Mouse (Mus musculus) heart, embryonic 16.5 days (tissue): ENCODE data around the gene Prpf8. TPM values are rescaled to one million over a fixed set of nuclear protein-coding genes. Genes with fewer than 3 reads are reported as not detected.

Experiments used
- ATAC-seq: fragments of 200-750 bp; cut with Nextera tagmentation; replicated peaks from 2 replicates; pipeline ENCODE4 v1.8.0; 2017; ENCODE audit warnings: moderate number of reproducible peaks; ENCODE audit not compliant: insufficient read depth, low FRiP score; ENCODE audit errors: extremely low read depth
- H3K27ac ChIP-seq: fragments of 300-500 bp; sonication (generic); 2 replicates; pipeline ENCODE4 v1.5.1; 2014; ENCODE audit warnings: mild to moderate bottlenecking, low read length, control low read depth, moderate library complexity
- H3K27me3 ChIP-seq: fragments of 300-500 bp; sonication (generic); 2 replicates; pipeline ENCODE4 v1.6.1; 2014; ENCODE audit warnings: low read length, mixed read lengths; ENCODE audit not compliant: control insufficient read depth, insufficient read depth
- H3K36me3 ChIP-seq: fragments of 300-500 bp; sonication (generic); 2 replicates; pipeline ENCODE4 v1.6.1; 2014; ENCODE audit not compliant: control insufficient read depth, insufficient read depth
- H3K4me1 ChIP-seq: fragments of 300-500 bp; sonication (generic); 2 replicates; pipeline ENCODE4 v1.6.1; 2014; ENCODE audit warnings: low read length, mixed read lengths; ENCODE audit not compliant: control insufficient read depth, insufficient read depth
- H3K4me2 ChIP-seq: fragments of 300-500 bp; sonication (generic); 2 replicates; pipeline ENCODE4 v1.6.1; 2014; ENCODE audit warnings: low read depth, mild to moderate bottlenecking, control low read depth, low read length
- H3K4me3 ChIP-seq: fragments of 300-500 bp; sonication (generic); 2 replicates; pipeline ENCODE4 v1.5.1; 2014; ENCODE audit warnings: mild to moderate bottlenecking, control low read depth, low read length
- H3K9ac ChIP-seq: fragments of 300-500 bp; sonication (generic); 2 replicates; pipeline ENCODE4 v1.6.1; 2014; ENCODE audit warnings: low read length, control low read depth
- H3K9me3 ChIP-seq: fragments of 300-500 bp; sonication (generic); replicated peaks from 2 replicates; pipeline ENCODE4 v1.6.1; 2016; ENCODE audit warnings: low read length; ENCODE audit not compliant: control insufficient read depth
- WGBS: fragments of 180-500 bp; shearing (Covaris S2); extraction: QIAGEN DNeasy Blood & Tissue Kit; methylation state at CpG from one replicate; pipeline ENCODE4 v1.1.7; 2014; 5-methylcytosine and 5-hydroxymethylcytosine counted together
- polyA plus RNA-seq: library from polyadenylated mRNA; unstranded; fragments of >200 nt; fragmentation: Nextera tagmentation; extraction: Ambion mirVana; gene quantifications from 2 replicates; pipeline ENCODE4 v1.2.1, GENCODE M21; 2015

Gene Prpf8
- polyA plus RNA-seq, 1 experiment from 2014 or later = 31.4 TPM

DNA sequence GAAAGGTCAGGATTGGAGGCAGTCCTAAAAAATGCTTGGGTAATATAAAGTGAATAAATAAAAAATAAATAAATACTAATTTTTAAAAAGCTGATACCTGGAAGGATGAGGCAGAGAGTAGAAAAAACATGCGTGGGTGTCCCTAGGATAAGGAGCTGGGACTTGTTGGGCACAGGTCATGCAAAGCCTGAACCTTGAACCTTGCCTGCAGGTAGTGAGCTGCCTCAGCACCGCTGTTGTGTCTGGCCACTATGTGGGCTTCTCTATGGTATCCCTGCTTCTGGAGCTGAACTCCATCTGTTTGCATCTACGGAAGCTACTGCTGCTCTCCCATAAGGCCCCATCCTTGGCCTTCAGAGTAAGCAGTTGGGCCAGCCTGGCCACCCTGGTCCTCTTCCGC is 17.4 kb upstream of the Prpf8 start:
- WGBS = 92% methylated on average over 4 of the region's 4 CpGs
- H3K4me1 ChIP-seq = peaks cover 11% of the 10 kb centered on the region
- ATAC-seq = no peak
- H3K9me3 ChIP-seq = 0 out of 2 replicates have a peak, but pooled peaks cover 3% of the 10 kb centered on the region
- no peak overlapping the region for H3K9ac ChIP-seq
- no peak overlapping the region for H3K4me2 ChIP-seq
- no peak overlapping the region for H3K27ac ChIP-seq
- H3K4me3 ChIP-seq = no peak overlapping the region
- no peaks in the 10 kb centered on the region for H3K27me3 ChIP-seq
- peaks cover 16% of the 10 kb centered on the region for H3K36me3 ChIP-seq

DNA sequence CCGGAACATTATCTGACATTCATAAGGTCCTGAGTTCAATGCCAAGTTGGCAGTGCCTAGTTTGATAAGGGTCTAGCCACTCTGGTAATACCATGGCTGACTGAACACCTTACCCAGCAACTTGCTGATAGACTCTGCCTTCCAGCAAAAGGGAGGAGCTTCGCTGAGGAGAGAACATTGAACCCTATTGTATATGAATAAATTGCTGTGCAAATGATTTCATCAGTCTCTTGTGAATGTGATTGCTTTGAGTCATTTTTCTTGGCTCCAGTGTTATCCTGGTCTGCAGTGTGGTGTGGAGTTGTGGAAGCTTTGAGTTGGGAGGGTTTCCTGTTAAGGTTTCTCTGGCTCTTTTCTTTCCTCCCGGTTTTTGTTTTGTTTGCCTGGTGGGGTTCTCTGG is 15.9 kb upstream of the Prpf8 start:
- H3K9ac ChIP-seq = no peak overlapping the region
- WGBS = 76% methylated on average over 3 of the region's 3 CpGs

DNA sequence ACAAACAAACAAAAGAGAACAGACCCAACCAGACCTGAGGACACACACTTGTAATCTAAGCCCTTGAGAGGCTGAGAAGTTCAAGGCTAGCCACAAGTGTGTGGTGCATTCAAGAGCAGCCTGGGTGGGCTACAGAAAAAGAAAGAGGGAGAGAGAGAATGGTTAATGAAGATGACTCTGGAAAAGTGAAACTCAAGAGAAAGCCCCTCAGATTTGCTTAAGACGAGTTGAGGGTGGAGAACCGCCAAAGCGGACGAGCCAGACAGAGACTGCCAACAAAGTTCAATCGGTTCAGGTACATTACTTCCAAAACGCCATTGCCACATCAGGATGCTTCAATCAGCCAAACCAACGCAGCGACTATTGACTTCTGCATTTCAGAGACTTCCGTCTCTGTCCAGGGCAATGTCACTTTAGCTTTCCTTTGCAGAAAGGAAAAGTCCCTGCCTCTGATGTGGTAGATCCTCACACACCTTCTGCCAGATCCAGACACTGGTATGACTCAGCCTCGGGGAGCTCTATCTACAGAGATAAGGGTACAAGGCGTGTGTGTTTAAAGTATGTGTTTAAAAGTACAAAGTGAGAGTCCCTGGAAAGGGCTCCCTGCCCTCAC is 14.0 kb upstream of the Prpf8 start:
- Histone ChIP-seq H3K36me3 (no peaks in the 10 kb centered on the region), H3K4me2 (no peak overlapping the region), H3K4me3 (no peak overlapping the region), H3K4me1 (peaks cover 6% of the 10 kb centered on the region), H3K27ac (no peak overlapping the region), H3K9me3 (no peaks in the 10 kb centered on the region), H3K9ac (no peak overlapping the region), H3K27me3 (no peaks in the 10 kb centered on the region)
- no peak for ATAC-seq
- WGBS = 65% methylated on average over 11 of the region's 11 CpGs

More for the DNA sequence above, 15.9 kb upstream of the Prpf8 start:
- peaks cover 11% of the 10 kb centered on the region for H3K4me1 ChIP-seq
- 0 out of 2 replicates have a peak, but pooled peaks cover 3% of the 10 kb centered on the region for H3K9me3 ChIP-seq
- H3K27me3 ChIP-seq = no peaks in the 10 kb centered on the region
- H3K27ac ChIP-seq = no peak overlapping the region
- H3K4me3 ChIP-seq = no peak overlapping the region
- H3K36me3 ChIP-seq = peaks cover 5% of the 10 kb centered on the region
- ATAC-seq = no peak
- no peak overlapping the region for H3K4me2 ChIP-seq

DNA sequence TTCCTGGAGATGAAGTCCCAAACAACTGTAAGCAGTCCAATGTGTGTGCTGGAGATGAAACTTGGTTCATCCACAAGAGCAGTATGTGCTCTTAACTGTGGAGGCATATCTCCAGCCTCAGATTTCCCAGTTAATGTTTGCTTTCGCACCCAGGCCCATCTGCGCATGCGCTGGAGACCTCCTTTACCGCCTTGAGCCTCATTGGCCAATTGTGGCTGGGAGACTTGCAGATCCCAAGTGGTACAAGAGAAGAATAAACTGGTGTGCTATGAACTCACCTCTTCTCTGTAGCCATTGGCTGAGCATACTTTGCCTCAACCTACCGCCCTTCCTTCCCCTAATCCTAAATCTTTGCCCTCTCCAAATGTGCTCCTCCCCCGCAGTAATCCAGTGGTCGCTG is 13.2 kb upstream of the Prpf8 start:
- peaks cover 2% of the 10 kb centered on the region; the same call in 1 of the 2 replicates for H3K4me1 ChIP-seq
- no peak overlapping the region for H3K4me2 ChIP-seq
- H3K36me3 ChIP-seq = no peaks in the 10 kb centered on the region
- ATAC-seq = no peak
- H3K4me3 ChIP-seq = no peak overlapping the region
- WGBS = 72% methylated on average over 7 of the region's 7 CpGs
- H3K27ac ChIP-seq = no peak overlapping the region
- no peaks in the 10 kb centered on the region for H3K9me3 ChIP-seq
- no peaks in the 10 kb centered on the region for H3K27me3 ChIP-seq
- no peak overlapping the region for H3K9ac ChIP-seq

DNA sequence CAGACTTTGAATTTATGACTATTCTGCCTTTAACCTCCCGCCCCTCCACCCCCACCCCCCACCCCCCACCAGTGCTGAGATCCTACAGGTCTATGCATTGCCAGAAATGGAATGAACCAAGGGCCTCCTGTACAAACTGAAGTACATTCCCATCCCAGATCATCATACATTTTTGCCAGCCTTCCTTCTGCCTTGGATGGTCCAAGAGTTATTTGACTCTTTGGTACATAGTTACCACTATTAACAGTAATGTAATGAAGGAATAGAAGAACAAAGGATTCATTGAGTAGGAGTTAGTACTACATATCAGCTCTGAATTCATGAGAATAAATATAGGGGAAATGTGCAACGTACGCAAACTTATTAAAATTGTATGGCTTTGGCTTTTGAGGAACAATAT is 424 bp upstream of the Prpf8 start:
- Histone ChIP-seq H3K27ac (no peak overlapping the region), H3K27me3 (no peaks in the 10 kb centered on the region; the same call in 1 of the 2 replicates), H3K9me3 (no peaks in the 10 kb centered on the region), H3K36me3 (peaks cover 18% of the 10 kb centered on the region), H3K4me1 (peaks cover 10% of the 10 kb centered on the region), H3K4me3 (no peak overlapping the region; the same call in 1 of the 2 replicates), H3K4me2 (peak overlapping the region; percentile 44), H3K9ac (no peak overlapping the region)
- WGBS = 26% methylated on average over 3 of the region's 3 CpGs
- ATAC-seq = peak; percentile 7; the same call in 1 of the 2 replicates

DNA sequence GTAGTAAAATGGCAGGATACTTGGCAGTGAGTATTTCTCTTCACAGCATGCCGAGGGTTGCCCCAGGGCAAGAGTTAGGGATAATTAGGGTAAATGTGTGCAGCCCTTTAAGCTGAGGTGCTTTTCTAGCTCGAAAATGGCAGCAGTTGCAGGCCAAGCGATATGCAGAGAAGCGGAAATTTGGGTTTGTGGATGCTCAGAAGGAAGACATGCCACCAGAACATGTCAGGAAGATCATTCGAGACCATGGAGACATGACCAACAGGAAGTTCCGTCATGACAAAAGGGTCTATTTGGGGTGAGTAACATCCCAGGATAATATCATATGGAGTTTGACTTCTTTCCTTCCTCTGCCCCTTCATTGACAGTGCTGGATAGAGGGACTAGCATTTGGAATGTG is 880 bp downstream of the Prpf8 start:
- Histone ChIP-seq H3K36me3 (peaks cover 31% of the 10 kb centered on the region), H3K9me3 (no peaks in the 10 kb centered on the region), H3K4me3 (peak overlapping the region; percentile 99), H3K4me1 (peaks cover 10% of the 10 kb centered on the region), H3K27me3 (no peaks in the 10 kb centered on the region; the same call in 1 of the 2 replicates), H3K27ac (no peak overlapping the region), H3K4me2 (peak overlapping the region; percentile 99), H3K9ac (peak overlapping the region; percentile 98)
- no peak for ATAC-seq
- WGBS = 24% methylated on average over 6 of the region's 6 CpGs

DNA sequence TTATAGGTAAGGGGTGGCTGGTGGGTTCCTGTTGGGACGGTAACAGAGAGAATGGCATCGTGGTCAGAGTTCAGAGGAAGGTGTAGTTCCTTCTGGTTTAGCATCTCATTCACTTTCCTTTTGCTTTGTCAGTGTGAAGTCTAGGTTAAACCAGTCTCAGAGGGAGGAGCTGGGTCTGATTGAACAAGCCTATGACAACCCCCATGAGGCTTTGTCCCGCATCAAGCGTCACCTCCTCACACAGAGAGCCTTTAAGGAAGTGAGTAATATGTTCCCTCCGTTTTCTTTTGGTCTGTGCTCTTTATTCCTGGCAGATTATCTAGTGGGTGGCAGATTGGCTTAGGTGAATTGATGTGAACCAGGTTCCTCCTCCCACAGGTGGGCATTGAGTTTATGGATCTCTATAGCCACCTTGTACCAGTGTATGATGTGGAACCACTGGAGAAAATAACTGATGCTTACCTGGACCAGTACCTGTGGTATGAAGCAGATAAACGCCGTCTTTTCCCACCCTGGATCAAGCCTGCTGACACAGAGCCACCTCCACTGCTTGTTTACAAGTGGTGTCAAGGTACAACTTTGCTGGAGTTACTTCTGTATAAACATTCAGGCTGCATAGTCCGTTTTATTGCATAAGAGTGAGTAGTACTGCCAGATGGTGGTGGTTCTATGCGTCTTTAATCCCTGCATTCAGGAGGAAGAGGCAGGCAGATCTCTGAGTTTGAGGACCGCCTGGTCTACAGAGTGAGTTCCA is 7.9 kb downstream of the Prpf8 start:
- no peaks in the 10 kb centered on the region for H3K9me3 ChIP-seq
- H3K9ac ChIP-seq = no peak overlapping the region
- 88% methylated on average over 10 of the region's 10 CpGs for WGBS
- no peak overlapping the region for H3K27ac ChIP-seq
- H3K4me1 ChIP-seq = peaks cover 6% of the 10 kb centered on the region; the same call in 1 of the 2 replicates
- H3K27me3 ChIP-seq = no peaks in the 10 kb centered on the region
- no peak overlapping the region for H3K4me2 ChIP-seq
- H3K36me3 ChIP-seq = peaks cover 92% of the 10 kb centered on the region
- no peak overlapping the region for H3K4me3 ChIP-seq
- no peak for ATAC-seq

DNA sequence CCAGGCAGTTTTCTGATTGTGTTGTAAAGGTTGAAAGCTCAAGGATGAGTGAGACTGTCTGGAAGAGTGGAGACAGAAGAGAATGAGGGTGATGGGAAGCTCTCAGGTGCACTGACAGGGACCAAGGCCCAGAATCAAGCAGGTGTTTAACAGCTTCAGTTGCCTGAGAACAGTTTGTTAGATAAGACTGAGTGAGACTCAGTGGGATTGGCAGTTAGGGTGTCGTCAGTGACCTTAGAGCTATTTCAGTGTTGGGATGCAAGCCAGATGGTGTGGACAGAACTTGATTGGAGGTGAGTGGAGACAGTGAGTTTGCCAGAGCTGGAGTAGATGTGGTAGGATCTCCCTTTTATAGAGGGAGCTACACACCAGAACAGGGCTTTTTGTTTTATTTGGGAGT is 11.5 kb downstream of the Prpf8 start:
- H3K4me3 ChIP-seq = no peak overlapping the region
- no peak overlapping the region for H3K9ac ChIP-seq
- ATAC-seq = 0 out of 2 replicates have a peak, but pooled peaks have one; percentile 14
- no peak overlapping the region for H3K4me2 ChIP-seq
- H3K9me3 ChIP-seq = no peaks in the 10 kb centered on the region
- peaks cover 6% of the 10 kb centered on the region; the same call in 1 of the 2 replicates for H3K4me1 ChIP-seq
- peaks cover 92% of the 10 kb centered on the region for H3K36me3 ChIP-seq
- no peaks in the 10 kb centered on the region for H3K27me3 ChIP-seq
- H3K27ac ChIP-seq = peak overlapping the region; percentile 40; the same call in 1 of the 2 replicates
- 26% methylated on average over 1 of the region's 1 CpGs for WGBS

DNA sequence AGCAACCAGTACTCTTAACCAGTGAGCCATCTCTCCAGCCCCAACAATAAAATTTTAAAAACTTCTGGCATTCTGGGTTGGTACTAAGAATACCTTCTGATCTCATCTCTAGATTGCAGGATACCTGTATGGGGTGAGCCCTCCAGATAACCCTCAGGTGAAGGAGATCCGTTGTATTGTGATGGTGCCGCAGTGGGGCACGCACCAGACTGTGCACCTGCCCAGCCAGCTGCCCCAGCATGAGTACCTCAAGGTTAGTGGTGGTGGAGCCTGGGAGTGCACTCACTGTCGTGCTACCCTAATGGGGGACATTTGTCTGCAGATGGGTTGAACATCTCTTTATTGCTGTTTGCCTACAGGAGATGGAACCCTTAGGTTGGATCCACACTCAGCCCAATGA is 21.5 kb downstream of the Prpf8 start:
- Histone ChIP-seq H3K36me3 (peaks cover 49% of the 10 kb centered on the region), H3K27ac (no peak overlapping the region), H3K27me3 (no peaks in the 10 kb centered on the region), H3K9me3 (no peaks in the 10 kb centered on the region), H3K9ac (no peak overlapping the region), H3K4me1 (peaks cover 13% of the 10 kb centered on the region), H3K4me2 (no peak overlapping the region), H3K4me3 (no peak overlapping the region)
- WGBS = 94% methylated on average over 4 of the region's 4 CpGs
- no peak for ATAC-seq
